Mouse (Mus musculus): ENCODE results near the gene Phf12.
A peak's percentile ranks its signal among the peaks of the same experiment; 100 is the strongest.

Gene Phf12

GRCm38 (mm10) chr11:77982441-77982905 is at the start of gene Phf12:
Gene Phf12 (plus strand): TSS chr11:77982754.
- DNase-seq, result peak; percentile 100

- no peak for DNase-seq
Measured at GRCm38 (mm10) chr11:77934111-77934521, 48.4 kb upstream of the Phf12 start.

GRCm38 (mm10) chr11:77934568-77935311 is 47.8 kb upstream of the Phf12 start:
- DNase-seq, result no peak

GRCm38 (mm10) chr11:77936846-77937245 is 45.7 kb upstream of the Phf12 start:
- no peak for DNase-seq

GRCm38 (mm10) chr11:77937649-77938410 is 44.7 kb upstream of the Phf12 start:
- no peak for DNase-seq

GRCm38 (mm10) chr11:77942230-77942629 is 40.3 kb upstream of the Phf12 start:
- no peak for DNase-seq

- DNase-seq, result no peak
Measured at GRCm38 (mm10) chr11:77947860-77948259, 34.7 kb upstream of the Phf12 start.

GRCm38 (mm10) chr11:77950125-77950685 is 32.3 kb upstream of the Phf12 start:
- no peak for DNase-seq

GRCm38 (mm10) chr11:77950797-77951228 is 31.7 kb upstream of the Phf12 start:
- DNase-seq, result no peak

GRCm38 (mm10) chr11:77953671-77954070 is 28.9 kb upstream of the Phf12 start:
- DNase-seq, result peak; percentile 37

GRCm38 (mm10) chr11:77956428-77956827 is 26.1 kb upstream of the Phf12 start:
- DNase-seq, result no peak

GRCm38 (mm10) chr11:77958268-77958667 is 24.3 kb upstream of the Phf12 start:
- no peak for DNase-seq

- DNase-seq, result no peak
Measured at GRCm38 (mm10) chr11:77958932-77959331, 23.6 kb upstream of the Phf12 start.

GRCm38 (mm10) chr11:77960199-77960598 is 22.4 kb upstream of the Phf12 start:
- DNase-seq, result no peak

GRCm38 (mm10) chr11:77960898-77961297 is 21.7 kb upstream of the Phf12 start:
- no peak for DNase-seq

- no peak for DNase-seq
Measured at GRCm38 (mm10) chr11:77962946-77963345, 19.6 kb upstream of the Phf12 start.

GRCm38 (mm10) chr11:77964415-77965095 is 18.0 kb upstream of the Phf12 start:
- no peak for DNase-seq

- DNase-seq, result peak; percentile 49
Measured at GRCm38 (mm10) chr11:77965101-77966036, 17.2 kb upstream of the Phf12 start.

- DNase-seq, result no peak
Measured at GRCm38 (mm10) chr11:77966037-77966391, 16.5 kb upstream of the Phf12 start.

GRCm38 (mm10) chr11:77967114-77967513 is 15.4 kb upstream of the Phf12 start:
- peak; percentile 82 for DNase-seq

GRCm38 (mm10) chr11:77968786-77969185 is 13.8 kb upstream of the Phf12 start:
- DNase-seq, result no peak

- DNase-seq, result no peak
Measured at GRCm38 (mm10) chr11:77970718-77971117, 11.8 kb upstream of the Phf12 start.
